Mouse (Mus musculus) testis, postnatal 14 days (tissue): ENCODE measurements around the gene Mmachc.
"Not testable (repeated sequence)": the region's sequence is repeated elsewhere in the genome, so short reads cannot be mapped to it uniquely, and the experiment has no call there.

ENCODE experiments used
- DNase-seq: peaks from one replicate; pipeline ENCODE4 v3.0.0; 2021; ENCODE audit warnings: low spot score

The Mmachc gene

DNA sequence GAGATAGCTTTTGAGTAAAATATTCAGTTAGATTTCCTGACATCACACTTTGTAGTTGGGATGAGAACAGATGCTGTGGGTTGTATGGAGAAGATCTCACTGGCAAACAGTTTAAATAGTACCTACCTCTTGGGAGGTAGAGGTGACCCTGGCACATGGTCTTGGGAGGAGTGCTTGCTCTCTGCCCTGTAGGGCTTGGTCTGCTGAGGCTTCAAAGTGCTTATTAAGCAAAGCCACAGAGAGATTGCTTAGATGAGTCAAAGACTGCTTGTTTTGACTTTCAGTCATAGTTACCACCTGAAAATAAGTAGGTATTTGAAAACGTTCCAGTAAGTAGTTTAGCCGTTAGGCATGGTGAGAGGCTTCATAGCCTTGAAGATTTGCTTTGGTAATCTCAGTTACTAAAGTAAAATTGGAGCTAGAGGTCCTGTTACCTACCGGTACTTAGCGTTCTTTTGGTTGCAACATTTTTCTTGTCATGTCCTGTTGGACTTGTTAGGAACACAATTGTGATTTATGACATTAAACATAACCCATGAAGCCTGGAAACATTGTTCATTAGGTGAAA is 18.8 kb downstream of the Mmachc start:
- DNase-seq: no peak

GRCm38 (mm10) chr4:116687041-116687440 is 21.2 kb downstream of the Mmachc start:
- no peak for DNase-seq

DNA sequence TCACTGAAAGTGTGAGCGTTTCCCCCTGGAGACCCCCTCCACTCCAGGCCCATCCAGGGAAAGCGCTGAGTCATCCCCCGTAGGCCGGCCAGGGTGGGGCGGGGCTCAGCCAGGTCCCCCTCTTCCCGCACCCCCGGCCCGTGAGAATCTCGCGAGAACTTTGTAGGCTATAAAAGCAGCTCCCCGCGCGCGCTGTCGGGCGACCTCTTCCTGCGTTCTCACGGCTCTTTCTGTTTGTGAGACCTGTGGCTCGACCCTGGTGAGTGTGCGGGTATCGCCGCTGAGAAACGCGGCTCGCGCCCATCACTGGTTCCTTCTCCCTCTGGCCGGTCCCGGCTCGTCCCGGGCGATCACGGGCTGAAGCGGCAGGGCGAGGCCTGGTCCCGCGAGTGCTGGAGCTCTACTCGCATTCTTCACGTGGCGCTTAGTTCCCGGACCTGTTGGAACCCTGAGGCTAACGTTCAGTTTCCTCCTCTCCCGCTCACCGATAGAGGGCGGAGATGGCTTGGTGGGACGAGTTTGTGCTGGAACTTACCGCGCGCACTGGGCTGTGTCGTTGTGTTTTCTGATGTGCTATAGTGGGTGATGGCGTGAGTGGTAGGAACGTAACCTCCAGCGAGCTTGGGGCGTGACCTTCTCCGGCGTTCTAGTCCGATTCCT is 22.7 kb downstream of the Mmachc start, which contains the start of gene Prdx1:
TSS of gene Prdx1 (plus strand) at position 143 of the 660 bp plus-strand sequence.
- peak; percentile 96 for DNase-seq

DNA sequence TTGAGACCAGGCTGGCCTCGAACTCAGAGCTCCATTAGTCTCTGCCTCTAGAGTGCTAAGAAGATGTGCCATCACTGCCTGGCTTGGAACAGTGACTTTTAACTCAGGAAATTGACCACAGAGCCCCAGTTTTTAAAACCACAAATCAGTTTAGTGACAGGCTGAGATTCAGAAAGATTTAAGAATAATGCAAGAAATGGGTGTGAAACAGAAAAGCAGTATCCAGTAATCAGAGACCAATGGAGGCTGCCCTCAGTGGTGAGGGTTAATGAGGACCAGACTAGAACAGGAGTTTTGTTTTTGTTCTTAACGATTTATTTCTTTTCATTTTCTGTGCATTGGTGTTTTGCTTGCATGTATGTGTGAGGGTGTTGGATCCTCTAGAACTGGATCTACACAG is 23.5 kb downstream of the Mmachc start:
- DNase-seq: no peak

DNA sequence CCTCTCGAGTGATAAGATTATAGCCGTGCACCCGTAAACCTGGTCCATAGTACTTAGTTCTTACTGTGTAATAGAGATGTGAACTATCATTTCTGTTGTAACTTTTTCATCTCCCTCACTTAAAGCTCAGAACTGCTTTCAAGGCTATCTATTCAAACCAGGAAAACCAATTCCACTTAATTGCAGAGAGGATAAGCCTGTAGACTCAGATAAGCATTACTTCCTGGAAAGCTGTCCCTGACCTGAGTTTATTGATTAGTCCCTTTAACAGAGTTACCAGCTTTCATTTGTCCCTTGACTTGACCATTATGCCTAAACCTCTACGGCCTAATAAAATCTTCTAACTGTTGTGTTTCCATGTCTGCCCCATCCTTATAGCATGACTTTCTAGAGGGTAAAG is 24.2 kb downstream of the Mmachc start:
- DNase-seq: no peak

DNA sequence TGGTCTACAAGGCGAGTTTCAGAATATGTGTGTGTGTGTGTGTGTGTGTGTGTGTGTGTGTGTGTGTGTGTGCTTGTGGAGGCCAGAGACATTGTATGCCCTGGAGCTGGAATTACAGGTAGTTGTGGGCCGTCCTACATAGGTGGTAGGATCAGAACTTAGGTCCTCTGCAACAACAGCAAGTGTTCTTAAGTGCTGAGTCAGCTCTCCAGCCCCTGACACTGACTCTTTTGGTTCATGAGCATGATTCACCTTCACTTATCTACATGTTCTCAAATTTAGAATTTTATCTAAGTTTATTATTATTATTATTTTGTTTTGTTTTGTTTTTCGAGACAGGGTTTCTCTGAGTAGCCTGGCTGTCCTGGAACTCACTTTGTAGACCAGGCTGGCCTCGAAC is 27.7 kb downstream of the Mmachc start:
- DNase-seq: not testable (repeated sequence)

DNA sequence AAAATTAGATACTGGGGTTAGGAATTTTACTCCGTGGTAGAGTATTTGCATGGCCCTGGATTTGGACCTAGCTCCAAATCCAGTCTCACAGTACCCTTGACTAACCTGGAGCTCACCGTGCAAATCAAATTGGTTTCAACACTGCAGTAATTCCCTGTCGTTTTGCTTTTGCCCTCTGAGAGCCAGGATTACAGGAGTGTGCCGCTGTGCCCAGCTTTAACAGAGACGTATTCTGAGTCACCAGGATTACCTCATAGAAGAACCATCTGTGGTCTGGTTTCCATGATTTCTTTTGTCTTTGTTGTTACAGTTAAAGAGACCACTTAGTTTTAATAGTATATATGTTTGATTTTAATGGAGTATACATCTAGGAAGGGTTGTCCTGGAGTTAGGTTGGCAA is 29.1 kb downstream of the Mmachc start:
- DNase-seq: no peak

GRCm38 (mm10) chr4:116677808-116678207 is 30.4 kb downstream of the Mmachc start:
- no peak for DNase-seq

DNA sequence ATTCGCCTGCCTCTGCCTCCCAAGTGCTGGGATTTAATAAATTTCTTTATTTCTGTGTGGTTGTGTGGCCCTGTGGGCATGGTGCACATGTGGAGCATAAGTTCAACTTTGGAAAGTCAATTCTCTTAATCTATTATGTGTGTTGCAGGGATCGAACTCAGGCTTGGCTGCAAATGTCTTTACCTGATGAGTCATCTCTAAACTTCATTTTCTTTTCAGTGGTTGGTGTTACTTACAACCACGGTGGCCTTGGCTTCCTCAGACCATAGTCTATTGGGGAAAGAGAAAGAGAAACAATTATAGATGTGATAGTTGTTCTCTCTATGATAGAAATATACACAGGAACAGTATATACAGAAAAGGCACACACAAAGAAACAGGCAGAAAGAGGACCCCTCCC is 32.2 kb downstream of the Mmachc start:
- DNase-seq: no peak

- not testable (repeated sequence) for DNase-seq
Measured at GRCm38 (mm10) chr4:116674761-116675160, 33.4 kb downstream of the Mmachc start.

GRCm38 (mm10) chr4:116672785-116673184 is 35.4 kb downstream of the Mmachc start:
- no peak for DNase-seq

- no peak for DNase-seq
Measured at GRCm38 (mm10) chr4:116669291-116669690, 38.9 kb downstream of the Mmachc start.

DNA sequence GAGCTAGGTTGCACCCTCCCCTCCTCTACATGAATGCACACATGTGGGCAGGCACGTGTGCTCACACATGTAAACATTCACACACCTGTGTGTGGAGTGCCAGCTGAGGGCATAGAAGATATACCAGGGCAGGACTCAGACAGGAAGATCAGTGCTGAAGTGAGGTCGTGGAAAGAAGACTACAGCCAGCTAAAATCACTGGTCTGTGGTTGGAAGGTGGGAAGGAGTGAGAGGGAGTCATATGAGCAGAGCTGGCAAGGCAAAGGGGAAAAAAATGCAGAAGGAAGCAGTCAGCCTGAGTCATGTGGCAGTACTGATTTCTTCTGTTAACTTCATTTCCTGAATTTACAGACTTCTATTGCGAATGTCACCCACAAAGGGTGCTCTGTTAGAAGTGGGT is 40.1 kb downstream of the Mmachc start:
- no peak for DNase-seq

DNA sequence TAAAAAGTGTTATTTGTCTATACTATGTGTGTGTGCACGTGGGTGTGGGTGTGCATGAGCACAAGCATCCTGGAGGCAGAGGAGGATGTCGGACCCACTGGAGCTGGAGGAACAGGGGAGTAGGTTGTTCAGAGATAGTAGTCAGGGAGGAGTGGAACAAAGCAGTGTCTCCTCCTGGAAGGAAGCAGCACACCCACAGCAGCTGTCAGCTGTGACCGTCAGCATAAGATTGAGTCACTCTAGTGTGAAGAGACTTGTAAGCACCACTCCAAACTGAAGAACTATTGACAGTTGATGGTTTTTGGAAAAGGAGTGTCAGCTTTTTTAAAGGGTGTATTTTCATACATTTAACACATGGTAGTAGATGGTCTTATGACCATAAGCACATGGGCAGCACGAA is 41.6 kb downstream of the Mmachc start:
- no peak for DNase-seq

- DNase-seq: no peak
Measured at GRCm38 (mm10) chr4:116661998-116662397, 46.2 kb downstream of the Mmachc start.

DNA sequence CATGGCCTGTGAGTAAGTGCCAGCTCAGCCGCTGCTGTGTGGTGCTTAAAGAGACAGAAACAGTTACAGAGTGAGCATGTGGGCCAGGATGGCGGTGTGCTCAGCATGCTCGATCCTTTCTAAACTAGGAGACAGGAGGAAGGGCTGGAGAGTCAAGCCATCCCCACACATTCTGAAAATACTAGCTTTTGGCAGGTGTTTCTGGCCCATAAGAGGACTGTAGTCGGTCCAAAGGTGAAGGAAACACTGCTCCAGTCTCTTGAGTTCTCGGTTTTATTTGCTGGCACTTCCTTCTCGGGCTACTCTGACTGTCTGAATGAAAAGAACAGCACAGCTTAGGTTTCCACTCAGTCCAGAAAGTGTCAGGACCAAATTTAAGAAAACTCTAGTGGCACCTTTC is 47.4 kb downstream of the Mmachc start:
- DNase-seq: no peak

DNA sequence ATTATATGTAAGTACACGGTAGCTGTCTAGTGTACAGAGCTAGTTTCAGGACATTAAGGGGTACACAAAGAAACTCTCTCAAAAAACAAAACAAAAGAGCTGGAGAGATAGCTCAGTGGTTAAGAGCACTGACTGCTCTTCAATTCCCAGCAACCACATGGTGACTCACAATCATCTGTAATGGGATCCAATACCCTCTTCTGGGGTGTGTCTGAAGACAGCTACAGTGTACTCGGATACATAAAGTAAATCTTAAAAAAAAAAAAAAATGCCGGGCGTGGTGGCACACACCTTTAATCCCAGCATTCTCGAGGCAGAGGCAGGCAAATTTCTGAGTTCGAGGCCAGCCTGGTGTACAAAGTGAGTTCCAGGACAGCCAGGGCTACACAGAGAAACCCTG is 48.3 kb downstream of the Mmachc start:
- not testable (repeated sequence) for DNase-seq

GRCm38 (mm10) chr4:116659474-116659873 is 48.7 kb downstream of the Mmachc start:
- DNase-seq: peak; percentile 52

- no peak for DNase-seq
Measured at GRCm38 (mm10) chr4:116657971-116658370, 50.2 kb downstream of the Mmachc start.

DNA sequence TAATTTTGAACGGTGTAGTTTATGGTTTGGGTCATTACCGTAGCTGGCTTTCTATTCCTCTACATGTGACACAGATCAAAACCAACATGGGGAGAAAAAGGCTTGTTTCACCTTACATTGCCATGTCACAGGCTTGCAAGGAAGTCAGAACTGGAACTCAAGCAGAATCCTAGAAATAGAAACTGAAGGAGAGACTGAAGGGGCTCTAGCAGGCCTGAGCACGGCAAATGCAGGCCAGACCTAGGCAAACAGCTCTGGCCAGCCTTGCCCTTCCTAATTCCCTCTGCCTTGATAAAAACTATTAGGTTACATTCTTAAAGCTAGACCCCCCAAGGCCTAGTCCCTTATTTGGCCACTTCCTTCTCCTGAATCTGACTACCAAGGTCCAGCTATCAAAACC is 52.5 kb downstream of the Mmachc start:
- no peak for DNase-seq

GRCm38 (mm10) chr4:116655100-116655499 is 53.1 kb downstream of the Mmachc start:
- no peak for DNase-seq

DNA sequence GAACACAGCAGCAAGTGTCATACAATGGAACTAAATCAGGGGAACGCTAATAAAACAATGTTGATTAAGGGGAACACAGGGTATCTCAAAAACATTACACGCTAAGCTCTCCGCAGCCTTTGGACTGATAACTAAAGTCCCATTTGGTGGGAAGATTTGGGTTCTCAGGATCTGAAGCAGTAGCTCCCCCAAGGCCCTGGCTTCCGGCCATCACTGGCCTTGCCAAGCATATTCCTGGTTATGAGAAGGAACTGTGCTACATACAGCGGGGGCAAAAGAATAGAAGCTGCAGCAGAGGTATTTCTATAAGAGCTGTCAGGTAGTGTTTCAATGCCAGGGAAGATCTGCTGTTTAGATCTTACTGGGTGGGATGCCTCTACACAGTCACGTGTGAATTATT is 55.0 kb downstream of the Mmachc start:
- peak; percentile 81 for DNase-seq
